ENCODE assay signal across 15 mouse cellular contexts in genomic region chr19:22958414-22958813, GRCm38 (mm10).
DNase-seq lines count a peak whose midpoint lies in the region; ATAC-seq and TF ChIP-seq lines count a peak whose summit lies in the region.
"Had no signal": no experiment of that assay in that cellular context is flagged by ENCODE, and none has a peak within 500 bp of the region (broad histone marks: within the 10 kb centered on the region; RNA-seq: fewer than 3 reads in every experiment).

No protein-coding gene starts in this region.

- TF ChIP-seq CTCF in brain, embryonic 14.5 days (IDR thresholded peaks at IDR 0.05; ENCODE audit: borderline replicate concordance, extremely low read depth, insufficient read depth, insufficient read length): no peak

- no peak overlapping the region for H3K4me3 ChIP-seq in hindbrain, embryonic 10.5 days
- H3K4me3 ChIP-seq: embryonic facial prominence, embryonic 13.5 days; heart, embryonic 15.5 days; neural tube, embryonic 12.5 days had no signal

- 0 out of 2 replicates have a peak, but pooled peaks cover 4% of the 10 kb centered on the region for H3K9me3 ChIP-seq in hindbrain, embryonic 10.5 days
- H3K9me3 ChIP-seq: embryonic facial prominence, embryonic 13.5 days; heart, embryonic 15.5 days; neural tube, embryonic 12.5 days had no signal

- ATAC-seq in frontal cortex, adult (ENCODE audit: low TSS enrichment): peak; percentile 65
- ATAC-seq in megakaryocyte progenitor cell, adult 5-6 weeks (replicated peaks; ENCODE audit: poor library complexity): no peak
- ATAC-seq: activated CD4-positive, CD25-positive, alpha-beta regulatory T cell, adult 4 months; lung, postnatal 0 days had no signal

- no peaks in the 10 kb centered on the region for H3K36me3 ChIP-seq in hindbrain, embryonic 10.5 days
- H3K36me3 ChIP-seq: embryonic facial prominence, embryonic 13.5 days; heart, embryonic 15.5 days; neural tube, embryonic 12.5 days had no signal

- H3K4me1 ChIP-seq in hindbrain, embryonic 10.5 days (replicated peaks): peaks cover 37% of the 10 kb centered on the region
- H3K4me1 ChIP-seq: embryonic facial prominence, embryonic 13.5 days; heart, embryonic 15.5 days had no signal

- H3K27ac ChIP-seq in hindbrain, embryonic 10.5 days: no peak overlapping the region
- H3K27ac ChIP-seq: embryonic facial prominence, embryonic 13.5 days; heart, embryonic 15.5 days; kidney, postnatal 0 days; neural tube, embryonic 12.5 days had no signal

- TF ChIP-seq POLR2A in brain, embryonic 14.5 days (IDR thresholded peaks at IDR 0.05; ENCODE audit: borderline replicate concordance, extremely low read depth, insufficient read depth, insufficient read length, poor library complexity, severe bottlenecking): no peak

- no peak for DNase-seq in frontal cortex, adult 2 months (ENCODE audit: extremely low spot score in 1 of 2, low spot score in 1 of 2)
- peak; percentile 41 for DNase-seq in brain, embryonic 14.5 days (ENCODE audit: low read depth)
- peak; percentile 16 for DNase-seq in hindbrain, embryonic 10.5 days (ENCODE audit: low spot score)
- DNase-seq in layer of hippocampus, adult 8-10 months (ENCODE audit: low spot score in 2 of 2): peak; percentile 57 to 63
- DNase-seq in ovary, adult 18-20 months (ENCODE audit: low spot score): no peak
- DNase-seq in right cerebral cortex, postnatal 14 days: no peak
- DNase-seq: retina, postnatal 1 day had no signal

- WGBS in hindbrain, embryonic 10.5 days: 35% methylated on average over 4 of the region's 4 CpGs

- H3K27me3 ChIP-seq in hindbrain, embryonic 10.5 days (ENCODE audit: insufficient read depth, poor library complexity, severe bottlenecking): peaks cover 14% of the 10 kb centered on the region; the same call in 1 of the 2 replicates
- H3K27me3 ChIP-seq: embryonic facial prominence, embryonic 13.5 days; heart, embryonic 15.5 days; neural tube, embryonic 12.5 days had no signal

Comparison
In these comparisons a context has a peak if more than half of its experiments do, and no peak if none do; other contexts are left out.
1. DNase-seq: peak in brain, embryonic 14.5 days (single experiment), hindbrain, embryonic 10.5 days (single experiment) and layer of hippocampus, adult 8-10 months (2 of 2); none in frontal cortex, adult 2 months (0 of 2), ovary, adult 18-20 months (single experiment) and right cerebral cortex, postnatal 14 days (single experiment).